Mouse (Mus musculus): ENCODE results near the gene Itpk1. TPM values are rescaled to one million over a fixed set of nuclear protein-coding genes. Genes with fewer than 3 reads are reported as not detected.

Itpk1 gene
- 21.9 and 22.6 TPM in 2 replicates for polyA plus RNA-seq (2015; fragmentation: Nextera tagmentation; extraction: Ambion mirVana)

- no peaks in the 10 kb centered on the region for H3K36me3 ChIP-seq (ENCODE audit: control insufficient read depth, insufficient read depth, low read length)
- under 1% methylated on average over 73 of the region's 105 CpGs for WGBS
- H3K4me1 ChIP-seq (ENCODE audit: control insufficient read depth, insufficient read depth, low read length) = peaks cover 32% of the 10 kb centered on the region
- H3K27ac ChIP-seq (ENCODE audit: low read length) = peak within 1 kb of the TSS; percentile 88
- no peaks in the 10 kb centered on the region for H3K27me3 ChIP-seq (ENCODE audit: control insufficient read depth, insufficient read depth, low read length)
- H3K9me3 ChIP-seq (replicated peaks; ENCODE audit: control insufficient read depth, low read length) = no peaks in the 10 kb centered on the region
- ATAC-seq (ENCODE audit: insufficient read depth, low FRiP score) = peak; percentile 92
- H3K4me2 ChIP-seq (ENCODE audit: low read depth, low read length) = peak within 1 kb of the TSS; percentile 97
- H3K4me3 ChIP-seq (replicated peaks; ENCODE audit: low read length) = peak within 1 kb of the TSS; percentile 80
- peak within 1 kb of the TSS; percentile 93 for H3K9ac ChIP-seq (ENCODE audit: low read length)
Measured at GRCm38 (mm10) chr12:102704457-102705198, at the start of gene Itpk1. Itpk1 (minus strand) TSS chr12:102704930.

DNA sequence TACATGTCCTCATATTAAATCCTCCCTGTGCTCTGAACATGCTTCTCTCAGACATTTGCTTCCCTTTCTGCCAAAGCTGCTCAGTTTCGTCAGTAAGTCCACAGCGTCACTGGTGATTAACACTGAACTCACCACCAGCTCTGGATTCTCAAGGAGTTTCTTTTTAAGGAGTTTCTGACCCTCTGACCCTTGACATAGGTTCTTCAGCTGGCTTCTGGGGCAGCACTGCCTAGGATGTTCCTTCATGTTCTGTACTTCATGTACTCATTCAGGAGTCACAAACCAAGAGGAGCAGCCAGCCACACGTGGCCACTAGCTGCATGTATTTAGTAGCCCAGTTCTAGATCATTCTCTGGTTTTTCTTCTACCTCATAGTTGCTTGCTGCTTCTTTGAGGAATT is 43.5 kb upstream of the Itpk1 start:
- Histone ChIP-seq H3K9ac (ENCODE audit: low read length) (no peak overlapping the region), H3K4me3 (replicated peaks; ENCODE audit: low read length) (no peak overlapping the region), H3K27me3 (ENCODE audit: control insufficient read depth, insufficient read depth, low read length) (no peaks in the 10 kb centered on the region), H3K4me1 (ENCODE audit: control insufficient read depth, insufficient read depth, low read length) (0 out of 2 replicates have a peak, but pooled peaks cover 5% of the 10 kb centered on the region), H3K27ac (ENCODE audit: low read length) (no peak overlapping the region), H3K9me3 (replicated peaks; ENCODE audit: control insufficient read depth, low read length) (no peaks in the 10 kb centered on the region), H3K36me3 (ENCODE audit: control insufficient read depth, insufficient read depth, low read length) (no peaks in the 10 kb centered on the region), H3K4me2 (ENCODE audit: low read depth, low read length) (no peak overlapping the region)
- WGBS = 80% methylated on average over 3 of the region's 3 CpGs
- ATAC-seq (ENCODE audit: insufficient read depth, low FRiP score) = no peak

DNA sequence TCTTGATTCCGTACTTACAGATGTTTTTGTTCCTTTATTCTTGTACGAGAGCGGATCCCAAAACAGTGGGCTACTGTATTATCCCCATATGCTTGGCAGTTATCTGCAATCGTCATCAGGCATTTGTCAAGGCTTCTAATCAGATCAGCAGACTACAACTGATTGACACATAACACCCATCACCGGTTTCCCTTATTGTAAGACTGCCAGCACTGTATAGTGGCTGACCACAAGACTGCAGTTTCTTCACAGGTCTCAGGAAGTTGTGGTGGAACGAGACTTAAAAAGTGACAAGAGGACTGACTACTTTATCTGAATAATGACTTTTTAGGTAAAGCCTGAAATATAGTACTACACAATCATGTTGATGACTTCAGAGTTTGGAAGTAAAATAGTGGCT is 40.1 kb upstream of the Itpk1 start:
- H3K36me3 ChIP-seq (ENCODE audit: control insufficient read depth, insufficient read depth, low read length) = no peaks in the 10 kb centered on the region
- H3K9ac ChIP-seq (ENCODE audit: low read length) = no peak overlapping the region
- H3K4me2 ChIP-seq (ENCODE audit: low read depth, low read length) = peak overlapping the region; percentile 93; the same call in 1 of the 2 replicates
- H3K27ac ChIP-seq (ENCODE audit: low read length) = no peak overlapping the region
- ATAC-seq (ENCODE audit: insufficient read depth, low FRiP score) = no peak
- peaks cover 14% of the 10 kb centered on the region for H3K4me1 ChIP-seq (ENCODE audit: control insufficient read depth, insufficient read depth, low read length)
- 57% methylated on average over 6 of the region's 6 CpGs for WGBS
- peak overlapping the region; percentile 84; the same call in 1 of the 2 replicates for H3K4me3 ChIP-seq (replicated peaks; ENCODE audit: low read length)
- no peaks in the 10 kb centered on the region for H3K27me3 ChIP-seq (ENCODE audit: control insufficient read depth, insufficient read depth, low read length)
- H3K9me3 ChIP-seq (replicated peaks; ENCODE audit: control insufficient read depth, low read length) = no peaks in the 10 kb centered on the region

GRCm38 (mm10) chr12:102743589-102744574 is 39.2 kb upstream of the Itpk1 start, which contains the start of the genes Moap1 and Tmem251:
Moap1 (minus strand) TSS chr12:102743661.
Tmem251 (plus strand) TSS chr12:102743762.
- H3K4me1 ChIP-seq (ENCODE audit: control insufficient read depth, insufficient read depth, low read length) = peaks cover 14% of the 10 kb centered on the region
- WGBS = under 1% methylated on average over 63 of the region's 63 CpGs
- H3K4me3 ChIP-seq (replicated peaks; ENCODE audit: low read length) = peak within 1 kb of the TSS; percentile 84
- H3K9ac ChIP-seq (ENCODE audit: low read length) = peak within 1 kb of the TSS; percentile 91
- H3K27me3 ChIP-seq (ENCODE audit: control insufficient read depth, insufficient read depth, low read length) = no peaks in the 10 kb centered on the region
- H3K36me3 ChIP-seq (ENCODE audit: control insufficient read depth, insufficient read depth, low read length) = no peaks in the 10 kb centered on the region
- peak within 1 kb of the TSS; percentile 93 for H3K4me2 ChIP-seq (ENCODE audit: low read depth, low read length)
- no peaks in the 10 kb centered on the region for H3K9me3 ChIP-seq (replicated peaks; ENCODE audit: control insufficient read depth, low read length)
- H3K27ac ChIP-seq (ENCODE audit: low read length) = peak within 1 kb of the TSS; percentile 95
- ATAC-seq (ENCODE audit: insufficient read depth, low FRiP score) = peak; percentile 96

DNA sequence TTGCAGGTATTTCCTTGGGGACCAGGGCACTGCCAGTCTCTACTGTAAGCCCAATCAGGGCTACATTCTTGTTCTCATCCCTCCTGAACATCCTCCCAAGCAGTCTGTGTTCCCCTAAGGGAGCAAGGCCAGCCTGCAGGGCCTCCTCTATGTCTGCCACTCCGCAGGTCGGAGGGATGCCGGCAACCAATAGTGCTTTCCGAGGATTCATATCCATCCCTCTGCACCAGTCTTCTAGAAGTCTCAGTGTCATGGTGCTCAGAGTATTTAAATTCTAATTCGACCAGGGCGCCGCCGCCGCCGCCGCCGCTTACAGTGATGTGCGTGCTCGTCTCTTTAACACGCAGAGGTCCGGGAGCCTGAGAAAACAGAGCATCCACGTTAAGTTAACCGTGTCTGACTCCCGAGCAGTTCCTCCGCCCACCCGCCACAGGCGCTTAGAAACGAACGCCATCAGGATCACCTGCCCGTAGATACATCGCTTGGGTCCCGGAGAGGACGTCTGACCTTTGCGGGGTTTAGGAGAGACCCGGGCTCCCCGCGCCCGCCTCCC is 38.4 kb upstream of the Itpk1 start:
- WGBS = under 1% methylated on average over 33 of the region's 33 CpGs
- ATAC-seq (ENCODE audit: insufficient read depth, low FRiP score) = peak; percentile 55; the same call in 1 of the 2 replicates

DNA sequence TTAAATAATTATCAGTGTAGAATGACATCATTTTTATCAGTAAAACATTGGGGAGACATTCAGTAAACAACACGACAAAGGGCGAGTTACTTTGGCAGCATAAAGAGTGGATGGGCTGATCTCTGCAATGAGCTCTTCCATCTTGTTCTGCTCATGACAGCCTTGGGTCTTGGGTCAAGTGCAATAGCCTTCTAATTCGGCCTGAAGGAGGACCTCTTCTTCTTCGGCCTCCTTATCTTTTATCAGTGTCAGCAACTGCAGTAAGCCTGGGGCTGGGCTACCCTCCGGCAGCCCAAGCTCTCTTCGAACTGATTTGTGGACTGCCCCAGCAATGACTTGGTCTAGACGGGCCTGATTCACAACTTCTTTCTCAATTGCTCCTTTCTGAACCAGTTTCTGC is 37.3 kb upstream of the Itpk1 start:
- H3K4me1 ChIP-seq (ENCODE audit: control insufficient read depth, insufficient read depth, low read length) = peaks cover 14% of the 10 kb centered on the region
- no peak overlapping the region for H3K27ac ChIP-seq (ENCODE audit: low read length)
- ATAC-seq (ENCODE audit: insufficient read depth, low FRiP score) = no peak
- no peaks in the 10 kb centered on the region for H3K27me3 ChIP-seq (ENCODE audit: control insufficient read depth, insufficient read depth, low read length)
- no peak overlapping the region for H3K4me3 ChIP-seq (replicated peaks; ENCODE audit: low read length)
- H3K9ac ChIP-seq (ENCODE audit: low read length) = no peak overlapping the region
- 66% methylated on average over 7 of the region's 7 CpGs for WGBS
- no peaks in the 10 kb centered on the region for H3K36me3 ChIP-seq (ENCODE audit: control insufficient read depth, insufficient read depth, low read length)
- no peaks in the 10 kb centered on the region for H3K9me3 ChIP-seq (replicated peaks; ENCODE audit: control insufficient read depth, low read length)
- H3K4me2 ChIP-seq (ENCODE audit: low read depth, low read length) = no peak overlapping the region

More for the DNA sequence above, 38.4 kb upstream of the Itpk1 start:
- no peaks in the 10 kb centered on the region for H3K36me3 ChIP-seq (ENCODE audit: control insufficient read depth, insufficient read depth, low read length)
- peak overlapping the region; percentile 93 for H3K4me2 ChIP-seq (ENCODE audit: low read depth, low read length)
- H3K9ac ChIP-seq (ENCODE audit: low read length) = peak overlapping the region; percentile 91
- peaks cover 14% of the 10 kb centered on the region for H3K4me1 ChIP-seq (ENCODE audit: control insufficient read depth, insufficient read depth, low read length)
- H3K4me3 ChIP-seq (replicated peaks; ENCODE audit: low read length) = peak overlapping the region; percentile 84
- H3K9me3 ChIP-seq (replicated peaks; ENCODE audit: control insufficient read depth, low read length) = no peaks in the 10 kb centered on the region
- peak overlapping the region; percentile 95 for H3K27ac ChIP-seq (ENCODE audit: low read length)
- no peaks in the 10 kb centered on the region for H3K27me3 ChIP-seq (ENCODE audit: control insufficient read depth, insufficient read depth, low read length)

- peaks cover 14% of the 10 kb centered on the region for H3K4me1 ChIP-seq (ENCODE audit: control insufficient read depth, insufficient read depth, low read length)
- H3K9me3 ChIP-seq (replicated peaks; ENCODE audit: control insufficient read depth, low read length) = no peaks in the 10 kb centered on the region
- no peak overlapping the region for H3K27ac ChIP-seq (ENCODE audit: low read length)
- H3K4me3 ChIP-seq (replicated peaks; ENCODE audit: low read length) = no peak overlapping the region
- H3K9ac ChIP-seq (ENCODE audit: low read length) = no peak overlapping the region
- H3K27me3 ChIP-seq (ENCODE audit: control insufficient read depth, insufficient read depth, low read length) = no peaks in the 10 kb centered on the region
- no peaks in the 10 kb centered on the region for H3K36me3 ChIP-seq (ENCODE audit: control insufficient read depth, insufficient read depth, low read length)
- H3K4me2 ChIP-seq (ENCODE audit: low read depth, low read length) = no peak overlapping the region
- no peak for ATAC-seq (ENCODE audit: insufficient read depth, low FRiP score)
- WGBS = 66% methylated on average over 3 of the region's 3 CpGs
Measured at GRCm38 (mm10) chr12:102740285-102740684, 35.6 kb upstream of the Itpk1 start.

DNA sequence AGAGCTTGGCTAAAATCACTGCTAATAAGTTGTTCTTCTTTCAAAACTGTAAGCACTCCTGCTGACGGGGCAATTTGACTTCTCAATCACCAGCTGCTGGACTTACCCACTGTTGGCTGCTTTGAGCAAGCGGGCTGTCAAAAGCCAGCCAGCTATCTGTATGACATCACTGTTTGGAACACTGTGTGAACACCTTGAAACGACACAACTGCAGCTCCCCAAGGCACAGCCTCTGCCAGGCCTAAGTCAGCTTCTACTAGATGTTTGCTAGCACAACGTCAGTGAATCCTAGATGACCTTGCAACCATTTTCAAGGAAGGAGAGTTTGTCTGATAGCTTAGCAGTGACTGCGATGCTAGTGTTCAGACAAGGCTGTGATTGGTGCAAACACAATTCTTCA is 34.4 kb upstream of the Itpk1 start:
- Histone ChIP-seq H3K4me2 (ENCODE audit: low read depth, low read length) (no peak overlapping the region), H3K4me3 (replicated peaks; ENCODE audit: low read length) (no peak overlapping the region), H3K27ac (ENCODE audit: low read length) (no peak overlapping the region), H3K4me1 (ENCODE audit: control insufficient read depth, insufficient read depth, low read length) (peaks cover 9% of the 10 kb centered on the region), H3K9me3 (replicated peaks; ENCODE audit: control insufficient read depth, low read length) (no peaks in the 10 kb centered on the region), H3K9ac (ENCODE audit: low read length) (no peak overlapping the region), H3K27me3 (ENCODE audit: control insufficient read depth, insufficient read depth, low read length) (no peaks in the 10 kb centered on the region), H3K36me3 (ENCODE audit: control insufficient read depth, insufficient read depth, low read length) (no peaks in the 10 kb centered on the region)
- ATAC-seq (ENCODE audit: insufficient read depth, low FRiP score) = no peak
- WGBS = 64% methylated on average over 5 of the region's 5 CpGs
